Mouse (Mus musculus) liver, adult 2 months (tissue): ENCODE data around the gene Gm973. TPM values are rescaled to one million over a fixed set of nuclear protein-coding genes. Genes with fewer than 3 reads are reported as not detected.

Experiments
- DNase-seq: peaks from one replicate; pipeline ENCODE4 v3.0.0-alpha.2; 2011; ENCODE audit warnings: low read depth, low spot score; ENCODE audit errors: extremely low read depth
- H3K27ac ChIP-seq: fragments of 200-500 bp; replicated peaks from 2 replicates; pipeline ENCODE4 v1.5.1; 2012; ENCODE audit warnings: low read depth, mild to moderate bottlenecking, control low read depth, inconsistent platforms, low read length; ENCODE audit not compliant: insufficient read depth
- H3K27me3 ChIP-seq: fragments of 200-500 bp; 2 replicates; pipeline ENCODE4 v1.6.1; 2012; ENCODE audit warnings: mild to moderate bottlenecking, moderate library complexity, low read length, inconsistent platforms; ENCODE audit not compliant: control insufficient read depth, insufficient read depth
- H3K36me3 ChIP-seq: fragments of 200-500 bp; 2 replicates; pipeline ENCODE4 v1.6.1; 2012; ENCODE audit warnings: low read length, inconsistent platforms; ENCODE audit not compliant: control insufficient read depth, insufficient read depth
- H3K4me1 ChIP-seq: fragments of 200-500 bp; 2 replicates; pipeline ENCODE4 v1.6.1; 2011; ENCODE audit warnings: low read length; ENCODE audit not compliant: control insufficient read depth, insufficient read depth
- H3K4me3 ChIP-seq: fragments of 200-500 bp; 2 replicates; pipeline ENCODE4 v1.5.1; 2011; ENCODE audit warnings: low read depth, mild to moderate bottlenecking, control low read depth, low read length, moderate library complexity; ENCODE audit not compliant: insufficient read depth
- H3K79me2 ChIP-seq: fragments of 200-500 bp; 2 replicates; pipeline ENCODE4 v1.6.1; 2012; ENCODE audit warnings: inconsistent platforms, mild to moderate bottlenecking, low read length, moderate library complexity; ENCODE audit not compliant: control insufficient read depth, insufficient read depth
- H3K9ac ChIP-seq: fragments of 200-500 bp; 2 replicates; pipeline ENCODE4 v1.6.1; 2012; ENCODE audit warnings: low read depth, mild to moderate bottlenecking, control low read depth, inconsistent platforms, low read length
- CTCF ChIP-seq: fragments of 200-500 bp; IDR thresholded peaks from 2 replicates; pipeline ENCODE4 v1.5.1; 2011; ENCODE audit warnings: low read depth, low read length, control low read depth
- POLR2A ChIP-seq: fragments of 200-500 bp; IDR thresholded peaks from 2 replicates; pipeline ENCODE4 v1.6.1; 2011; ENCODE audit warnings: low read length, control low read depth; ENCODE audit not compliant: insufficient read depth; ENCODE audit errors: extremely low read depth
- WGBS: fragments of 180-500 bp; shearing (Covaris S2); methylation state at CpG from one replicate; pipeline ENCODE4 v1.1.7; 2018; 5-methylcytosine and 5-hydroxymethylcytosine counted together
- polyA plus RNA-seq: library from polyadenylated mRNA; depleted of rRNA; stranded (reverse); fragments of >200 nt; gene quantifications from 2 replicates; pipeline ENCODE4 v1.2.3, GENCODE M21; 2012
- total RNA-seq: library from RNA; depleted of rRNA; stranded (reverse); fragments of >200 nt; gene quantifications from 2 replicates; pipeline ENCODE4 v1.2.3, GENCODE M21; 2014

Gm973 gene
- total and polyA plus RNA-seq, 2 experiments, result not detected

DNA sequence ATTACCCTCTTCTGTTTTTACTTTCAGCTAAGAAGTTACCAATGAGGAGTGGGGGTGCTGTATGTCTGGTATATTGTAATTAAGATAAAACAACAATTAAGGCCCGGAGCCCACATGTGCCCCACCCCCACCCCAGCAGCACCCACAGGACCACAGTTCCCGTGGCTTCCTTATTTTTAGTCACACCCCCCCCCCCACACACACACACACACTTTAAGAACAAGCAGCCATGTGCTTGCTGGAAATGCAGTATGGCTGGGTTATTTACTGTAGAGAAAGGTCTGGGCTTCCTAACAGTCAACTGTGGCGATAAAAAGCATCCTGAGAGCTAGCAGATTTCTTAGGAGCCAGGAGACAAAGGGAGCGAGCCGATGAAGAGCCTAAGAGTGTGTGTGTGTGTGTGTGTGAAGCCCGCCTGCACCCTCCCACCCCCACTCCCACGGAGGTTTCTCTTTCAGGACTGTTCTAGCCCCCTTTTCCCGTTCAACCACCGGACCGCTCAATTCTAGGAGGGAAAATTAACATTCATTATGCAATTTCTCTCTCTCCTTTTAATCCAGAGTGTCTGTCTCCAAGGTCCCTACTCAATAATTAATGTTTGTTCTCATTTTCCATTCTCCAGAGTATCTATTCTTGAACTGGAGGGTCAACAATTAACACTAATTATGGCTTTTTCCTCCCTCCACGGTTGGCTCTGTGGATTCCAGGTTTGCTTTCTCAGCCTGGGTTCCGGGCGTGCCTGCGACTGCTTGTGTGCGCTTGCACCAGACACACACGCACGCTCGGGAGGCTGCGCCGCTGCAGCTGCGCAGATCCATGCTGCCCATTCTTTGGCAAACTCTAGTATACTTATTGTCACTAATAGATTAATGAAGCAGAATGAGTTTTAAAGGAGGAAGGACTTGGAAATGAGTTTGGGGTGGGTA, 58.5 kb downstream of the Gm973 start:
- no peaks in the 10 kb centered on the region for H3K36me3 ChIP-seq
- H3K79me2 ChIP-seq, result no peaks in the 10 kb centered on the region
- no peak overlapping the region for H3K27ac ChIP-seq
- H3K4me3 ChIP-seq, result no peak overlapping the region
- H3K4me1 ChIP-seq, result no peaks in the 10 kb centered on the region
- TF ChIP-seq CTCF (no peak), POLR2A (no peak)
- no peak overlapping the region for H3K9ac ChIP-seq
- no peak for DNase-seq
- H3K27me3 ChIP-seq, result no peaks in the 10 kb centered on the region
- WGBS, result 70% methylated on average over 21 of the region's 21 CpGs

DNA sequence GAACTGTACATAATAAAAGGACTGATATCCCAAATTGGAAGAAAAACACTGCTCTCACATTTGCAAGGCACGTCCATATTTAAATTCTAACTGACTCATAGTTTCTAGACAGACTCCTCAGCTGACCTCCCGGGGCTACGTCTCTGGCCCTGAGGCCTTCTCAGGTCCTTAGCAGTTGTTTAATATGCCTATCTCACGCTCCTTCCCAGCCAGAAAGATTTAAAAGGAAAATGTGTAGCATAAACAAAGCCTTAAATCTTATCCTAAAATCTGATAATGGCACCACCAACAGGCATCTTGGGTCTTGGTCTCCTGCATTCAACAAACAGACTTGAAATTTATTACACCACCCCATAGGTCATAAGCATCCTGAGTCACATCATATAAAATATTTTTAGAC, 62.7 kb downstream of the Gm973 start:
- no peaks in the 10 kb centered on the region for H3K27me3 ChIP-seq
- no peak overlapping the region for H3K9ac ChIP-seq
- 93% methylated on average over 4 of the region's 4 CpGs for WGBS
- TF ChIP-seq CTCF (no peak), POLR2A (no peak)
- H3K4me1 ChIP-seq, result no peaks in the 10 kb centered on the region
- H3K36me3 ChIP-seq, result no peaks in the 10 kb centered on the region
- no peaks in the 10 kb centered on the region for H3K79me2 ChIP-seq
- DNase-seq, result no peak
- H3K4me3 ChIP-seq, result no peak overlapping the region
- H3K27ac ChIP-seq, result no peak overlapping the region

DNA sequence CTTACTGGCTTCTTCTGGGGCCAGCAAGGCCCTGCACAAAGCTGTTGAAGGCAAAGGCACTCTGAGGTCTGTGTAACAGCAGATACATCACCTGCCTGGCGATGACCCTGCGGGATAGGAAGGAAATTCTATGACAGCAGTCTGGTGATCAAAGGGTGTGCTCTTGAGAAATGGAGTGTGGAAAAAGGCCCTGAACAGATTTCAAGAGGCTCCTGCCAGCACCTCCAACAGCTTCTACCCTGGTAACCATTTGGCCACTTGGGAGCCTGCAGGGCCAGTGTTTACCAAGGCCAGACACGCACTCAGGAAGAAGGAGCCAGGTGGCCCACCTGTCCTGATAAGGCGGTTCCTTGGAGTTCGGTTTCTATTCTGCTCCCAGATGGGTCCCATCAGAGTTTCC, 63.3 kb downstream of the Gm973 start:
- Histone ChIP-seq H3K4me1 (no peaks in the 10 kb centered on the region), H3K36me3 (no peaks in the 10 kb centered on the region), H3K4me3 (no peak overlapping the region), H3K79me2 (no peaks in the 10 kb centered on the region), H3K27me3 (no peaks in the 10 kb centered on the region), H3K9ac (no peak overlapping the region), H3K27ac (no peak overlapping the region)
- WGBS, result 80% methylated on average over 5 of the region's 5 CpGs
- no peak for DNase-seq
- TF ChIP-seq POLR2A (no peak), CTCF (no peak)

DNA sequence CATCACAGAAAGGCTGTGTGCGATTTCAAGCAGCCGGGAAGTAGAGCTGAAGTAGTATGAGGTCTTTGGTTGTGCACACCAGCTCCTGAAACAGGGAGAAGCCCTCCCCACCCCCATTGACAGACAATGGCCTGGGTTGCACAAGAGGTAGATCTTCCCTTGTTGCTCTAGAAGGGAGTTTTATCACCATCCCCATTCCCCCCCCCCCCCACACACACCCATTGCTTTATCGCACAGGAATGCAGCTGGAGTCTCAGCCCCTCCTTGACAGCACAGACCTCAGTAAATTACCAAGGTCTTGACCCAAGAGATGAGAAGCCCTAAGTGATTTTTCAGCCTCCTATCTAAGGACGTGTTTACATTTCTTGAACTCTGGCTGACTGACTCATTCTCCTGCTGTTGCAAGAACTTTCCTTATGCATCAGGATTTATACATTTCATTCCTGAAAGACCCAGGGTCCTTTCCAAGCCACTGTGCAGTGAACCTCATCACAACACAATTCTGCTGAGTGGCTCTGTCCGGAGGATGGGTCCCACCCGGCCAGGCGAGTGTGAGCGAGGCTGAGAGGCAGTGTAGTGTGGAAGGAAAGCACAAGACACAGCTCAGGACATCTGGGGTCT, 64.2 kb downstream of the Gm973 start:
- WGBS, result 76% methylated on average over 8 of the region's 8 CpGs
- Histone ChIP-seq H3K4me3 (no peak overlapping the region), H3K4me1 (no peaks in the 10 kb centered on the region), H3K27me3 (no peaks in the 10 kb centered on the region), H3K79me2 (no peaks in the 10 kb centered on the region), H3K27ac (no peak overlapping the region), H3K36me3 (no peaks in the 10 kb centered on the region), H3K9ac (no peak overlapping the region)
- no peak for DNase-seq
- no peak for TF ChIP-seq POLR2A

DNA sequence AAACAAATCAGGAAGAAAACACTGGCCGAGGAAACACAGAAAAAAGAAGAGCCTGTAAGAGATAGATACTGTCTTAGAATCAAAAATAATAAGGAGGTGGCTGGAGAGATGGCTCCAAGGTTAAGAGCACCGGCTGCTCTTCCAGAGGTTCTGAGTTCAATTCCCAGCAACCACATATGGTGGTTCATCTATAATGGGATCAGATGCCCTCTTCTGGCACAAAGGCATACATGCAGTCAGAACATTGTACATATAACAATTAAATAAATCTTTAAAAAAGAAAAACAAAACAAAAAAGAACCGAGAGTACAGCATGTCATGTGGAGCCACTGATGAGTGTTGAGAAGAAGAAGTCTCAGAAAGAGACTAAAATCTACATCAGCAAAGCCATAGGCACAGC, 64.8 kb downstream of the Gm973 start:
- Histone ChIP-seq H3K36me3 (no peaks in the 10 kb centered on the region), H3K27me3 (no peaks in the 10 kb centered on the region), H3K79me2 (no peaks in the 10 kb centered on the region), H3K27ac (no peak overlapping the region), H3K9ac (no peak overlapping the region), H3K4me3 (no peak overlapping the region), H3K4me1 (no peaks in the 10 kb centered on the region)
- TF ChIP-seq CTCF (no peak), POLR2A (no peak)
- DNase-seq, result no peak
- WGBS, result 89% methylated on average over 3 of the region's 3 CpGs
